Mouse (Mus musculus) brain, adult 2 months (tissue): Measurements from ENCODE around the gene Utp3.
A peak's percentile ranks its signal among the peaks of the same experiment; 100 is the strongest.
"Not testable (repeated sequence)": the region's sequence is repeated elsewhere in the genome, so short reads cannot be mapped to it uniquely, and the experiment has no call there.

Experiments used
- DNase-seq: peaks from one replicate; pipeline ENCODE4 v3.0.0; 2011; ENCODE audit warnings: low read depth, low spot score

Utp3 gene

GRCm38 (mm10) chr5:88554086-88554886, at the start of gene Utp3:
TSS of gene Utp3 (plus strand) at chr5:88554462.
- DNase-seq, result peak; percentile 100

- DNase-seq, result peak; percentile 10
Observed at GRCm38 (mm10) chr5:88508555-88508954, 45.7 kb upstream of the Utp3 start.

GRCm38 (mm10) chr5:88508990-88509389, 45.3 kb upstream of the Utp3 start:
- DNase-seq, result no peak

GRCm38 (mm10) chr5:88519232-88519631, 35.0 kb upstream of the Utp3 start:
- peak; percentile 72 for DNase-seq

GRCm38 (mm10) chr5:88527657-88528056, 26.6 kb upstream of the Utp3 start, which contains the start of gene Jchain:
TSS of gene Jchain (minus strand) at chr5:88527891.
- DNase-seq, result no peak

GRCm38 (mm10) chr5:88530908-88531307, 23.4 kb upstream of the Utp3 start:
- DNase-seq, result peak; percentile 8

- no peak for DNase-seq
Observed at GRCm38 (mm10) chr5:88534697-88535096, 19.6 kb upstream of the Utp3 start.

GRCm38 (mm10) chr5:88540845-88541244, 13.4 kb upstream of the Utp3 start:
- DNase-seq, result no peak

- peak; percentile 76 for DNase-seq
Observed at GRCm38 (mm10) chr5:88542651-88543282, 11.5 kb upstream of the Utp3 start.

GRCm38 (mm10) chr5:88544411-88544810, 9.9 kb upstream of the Utp3 start:
- not testable (repeated sequence) for DNase-seq

GRCm38 (mm10) chr5:88545536-88545935, 8.7 kb upstream of the Utp3 start:
- DNase-seq, result no peak

GRCm38 (mm10) chr5:88553271-88554085, 784 bp upstream of the Utp3 start:
- DNase-seq, result no peak

GRCm38 (mm10) chr5:88558991-88559390, 4.7 kb downstream of the Utp3 start:
- DNase-seq, result no peak

GRCm38 (mm10) chr5:88561080-88561814, 7.0 kb downstream of the Utp3 start:
- no peak for DNase-seq

- DNase-seq, result no peak
Observed at GRCm38 (mm10) chr5:88562863-88563780, 8.9 kb downstream of the Utp3 start.

GRCm38 (mm10) chr5:88564501-88565147, 10.4 kb downstream of the Utp3 start, which contains the start of gene Rufy3:
TSS of gene Rufy3 (plus strand) at chr5:88565040.
- peak; percentile 79 for DNase-seq

- DNase-seq, result peak; percentile 72
Observed at GRCm38 (mm10) chr5:88565148-88566033, 11.1 kb downstream of the Utp3 start.

- no peak for DNase-seq
Observed at GRCm38 (mm10) chr5:88566034-88566841, 12.0 kb downstream of the Utp3 start.
